Mouse (Mus musculus): ENCODE results near the gene Sik2. TPM values are rescaled to one million over a fixed set of nuclear protein-coding genes. Genes with fewer than 3 reads are reported as not detected.
A peak's percentile ranks its signal among the peaks of the same experiment; 100 is the strongest.

Sik2 gene
- total and polyA plus RNA-seq, 3 experiments: 7.5 to 12.1 TPM; not detected in 1

DNA sequence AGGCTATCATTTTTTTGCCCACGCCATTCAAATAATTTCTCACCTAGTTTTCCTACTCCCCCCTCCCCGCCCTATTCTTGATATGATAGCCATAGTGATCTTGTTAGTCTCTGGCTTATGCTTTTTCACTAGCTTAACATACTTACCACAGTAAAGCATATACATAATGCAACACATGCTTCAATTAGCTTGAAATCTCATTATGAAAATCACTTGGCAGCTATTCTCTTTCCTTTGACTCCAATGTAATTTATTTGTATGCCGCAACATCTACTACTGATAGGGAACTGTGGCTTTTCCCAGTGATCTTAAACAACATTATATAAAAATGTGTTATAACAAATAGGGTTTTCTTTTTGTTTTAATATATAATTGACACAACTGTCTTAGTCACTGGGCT, 53.7 kb downstream of the Sik2 start:
- Histone ChIP-seq H3K27ac (ENCODE audit: control insufficient read depth, low read depth, low read length) (no peak overlapping the region), H3K79me2 (ENCODE audit: control insufficient read depth, insufficient read depth, low read length, poor library complexity) (no peaks in the 10 kb centered on the region; the same call in 1 of the 2 replicates), H3K27me3 (ENCODE audit: control insufficient read depth in 1 of 2, insufficient read depth in 2 of 2, low read length in 2 of 2) (no peaks in the 10 kb centered on the region), H3K9ac (ENCODE audit: control insufficient read depth, low read depth, low read length, poor library complexity, severe bottlenecking) (no peak overlapping the region), H3K9me3 (replicated peaks; ENCODE audit: insufficient read depth, low read length) (no peaks in the 10 kb centered on the region), H3K4me3 (ENCODE audit: control insufficient read depth in 1 of 2, insufficient read depth in 1 of 2, low read depth in 2 of 2, low read length in 2 of 2) (no peak overlapping the region), H3K36me3 (ENCODE audit: control insufficient read depth in 1 of 2, insufficient read depth in 2 of 2, low read length in 2 of 2) (peaks cover 4 to 19% of the 10 kb centered on the region in 2 experiments; a peak in 2 of 4 replicates), H3K4me1 (ENCODE audit: control insufficient read depth in 1 of 2, insufficient read depth in 2 of 2, low read length in 2 of 2) (peaks cover 0 to 8% of the 10 kb centered on the region in 2 experiments; a peak in 2 of 4 replicates)
- no peak for DNase-seq (ENCODE audit: low read depth, low spot score)
- TF ChIP-seq SIN3A (IDR thresholded peaks at IDR 0.05; ENCODE audit: low read length) (no peak), MAX (IDR thresholded peaks at IDR 0.05; ENCODE audit: low read length) (no peak), BHLHE40 (IDR thresholded peaks at IDR 0.05; ENCODE audit: borderline replicate concordance, low read depth, low read length) (no peak), NELFE (IDR thresholded peaks at IDR 0.05; ENCODE audit: low read depth, low read length) (no peak), GABPA (IDR thresholded peaks at IDR 0.05; ENCODE audit: low read depth, low read length) (no peak), POLR2A (IDR thresholded peaks at IDR 0.05; ENCODE audit: control insufficient read depth in 1 of 2, insufficient read depth in 1 of 2, low read depth in 1 of 2, low read length in 2 of 2, poor library complexity in 1 of 2) (no peak), RCOR1 (IDR thresholded peaks at IDR 0.05; ENCODE audit: low read depth, low read length) (no peak), CHD2 (IDR thresholded peaks at IDR 0.05; ENCODE audit: low read length) (no peak), ELF1 (IDR thresholded peaks at IDR 0.05; ENCODE audit: low read depth, low read length) (no peak), TAL1 (IDR thresholded peaks at IDR 0.05; ENCODE audit: low read length) (no peak), RAD21 (IDR thresholded peaks at IDR 0.05; ENCODE audit: low read depth, low read length) (no peak), MEF2A (IDR thresholded peaks at IDR 0.05; ENCODE audit: extremely low read depth, insufficient replicate concordance, low read depth, low read length, poor library complexity, severe bottlenecking) (no peak), USF2 (IDR thresholded peaks at IDR 0.05; ENCODE audit: borderline replicate concordance in 1 of 2, insufficient read depth in 1 of 2, low read depth in 1 of 2, low read length in 2 of 2) (no peak), USF1 (IDR thresholded peaks at IDR 0.05; ENCODE audit: low read depth, low read length) (no peak), EP300 (IDR thresholded peaks at IDR 0.05; ENCODE audit: low read depth in 1 of 2, low read length in 2 of 2) (no peak)

GRCm38 (mm10) chr9:50948097-50948823, 60.6 kb downstream of the Sik2 start:
- Histone ChIP-seq H3K4me1 (ENCODE audit: control insufficient read depth in 1 of 2, insufficient read depth in 2 of 2, low read length in 2 of 2) (peaks cover 18 to 34% of the 10 kb centered on the region in 2 experiments), H3K79me2 (ENCODE audit: control insufficient read depth, insufficient read depth, low read length, poor library complexity) (peaks cover 5% of the 10 kb centered on the region; the same call in 1 of the 2 replicates), H3K27ac (ENCODE audit: control insufficient read depth, low read depth, low read length) (no peak overlapping the region), H3K4me3 (ENCODE audit: control insufficient read depth in 1 of 2, insufficient read depth in 1 of 2, low read depth in 2 of 2, low read length in 2 of 2) (no peak overlapping the region), H3K27me3 (ENCODE audit: control insufficient read depth in 1 of 2, insufficient read depth in 2 of 2, low read length in 2 of 2) (no peaks in the 10 kb centered on the region), H3K9me3 (replicated peaks; ENCODE audit: insufficient read depth, low read length) (no peaks in the 10 kb centered on the region), H3K9ac (ENCODE audit: control insufficient read depth, low read depth, low read length, poor library complexity, severe bottlenecking) (no peak overlapping the region), H3K36me3 (ENCODE audit: control insufficient read depth in 1 of 2, insufficient read depth in 2 of 2, low read length in 2 of 2) (peaks cover 0 to 29% of the 10 kb centered on the region in 2 experiments; a peak in 2 of 4 replicates)
- TF ChIP-seq TBP (IDR thresholded peaks at IDR 0.05; ENCODE audit: low read depth, low read length) (no peak), NRF1 (IDR thresholded peaks at IDR 0.05; ENCODE audit: insufficient read depth, low read depth, low read length, poor library complexity, severe bottlenecking) (no peak), MAFK (IDR thresholded peaks at IDR 0.05; ENCODE audit: borderline replicate concordance, low read depth, low read length) (no peak), ZNF384 (IDR thresholded peaks at IDR 0.05; ENCODE audit: low read depth, low read length) (0 out of 2 replicates have a peak, but pooled peaks have one; percentile 10), MYB (IDR thresholded peaks at IDR 0.05; ENCODE audit: low read depth, low read length) (no peak), CTCF (IDR thresholded peaks at IDR 0.05 in 2 of 3, conservative IDR thresholded peaks at IDR 0.05 in 1 of 3; ENCODE audit: control insufficient read depth in 1 of 3, insufficient read depth in 1 of 3, low read depth in 2 of 3, low read length in 3 of 3, poor library complexity in 1 of 3, severe bottlenecking in 1 of 3) (no peak)
- DNase-seq (ENCODE audit: low read depth, low spot score): no peak

All from MEL (cell line).